Mouse (Mus musculus) CH12.LX (cell line): Measurements from ENCODE around the gene Ccdc51. TPM values are rescaled to one million over a fixed set of nuclear protein-coding genes. Genes with fewer than 3 reads are reported as not detected.

Experiments
- DNase-seq: peaks from one replicate; pipeline ENCODE4 v3.0.0-alpha.2; 2013; ENCODE audit errors: extremely low read depth
- H3K27ac ChIP-seq: 2 replicates; pipeline ENCODE4 v1.5.1; 2012; ENCODE audit warnings: low read depth, mild to moderate bottlenecking, control low read depth, moderate library complexity; ENCODE audit not compliant: insufficient read depth
- H3K27me3 ChIP-seq: replicated peaks from 2 replicates; pipeline ENCODE3; 2012; ENCODE audit warnings: inconsistent platforms
- H3K36me3 ChIP-seq, 2 experiments: replicated peaks in 1 of 2; 2 replicates each; pipeline versions ENCODE3 to v1.6.1; 2012; ENCODE audit warnings: inconsistent platforms in 1 of 2, low read length in 1 of 2, mild to moderate bottlenecking in 1 of 2, mixed read lengths in 1 of 2, moderate library complexity in 1 of 2; ENCODE audit not compliant: control insufficient read depth in 1 of 2, insufficient read depth in 1 of 2
- H3K4me1 ChIP-seq, 2 experiments: 2 replicates each; pipeline ENCODE4 v1.6.1; 2012; ENCODE audit warnings: inconsistent platforms in 1 of 2, moderate library complexity in 1 of 2; ENCODE audit not compliant: insufficient read depth in 2 of 2, control insufficient read depth in 1 of 2
- H3K4me2 ChIP-seq: 2 replicates; pipeline ENCODE4 v1.6.1; 2012; ENCODE audit warnings: low read depth, mild to moderate bottlenecking, control low read depth; ENCODE audit not compliant: poor library complexity, insufficient read depth, severe bottlenecking
- H3K4me3 ChIP-seq, 3 experiments: fragments of 150-350 bp in 1 of 3; sonication (generic) in 1 of 3; replicated peaks in 1 of 3; 2 replicates each; pipeline versions ENCODE3 to v1.5.1; 2011 to 2012; ENCODE audit warnings: low read depth in 2 of 3, low read length in 2 of 3, mild to moderate bottlenecking in 2 of 3, moderate library complexity in 2 of 3, control low read depth in 1 of 3, improper control_type of control experiment in 1 of 3, inconsistent platforms in 1 of 3, mixed read lengths in 1 of 3; ENCODE audit not compliant: poor library complexity in 1 of 3
- H3K79me2 ChIP-seq: replicated peaks from 2 replicates; pipeline ENCODE4 v1.6.1; 2012; ENCODE audit warnings: mild to moderate bottlenecking, moderate library complexity; ENCODE audit not compliant: control insufficient read depth, poor library complexity, insufficient read depth, severe bottlenecking; ENCODE audit errors: extremely low read depth
- H3K9ac ChIP-seq: 2 replicates; pipeline ENCODE4 v1.6.1; 2012; ENCODE audit warnings: low read depth, mild to moderate bottlenecking, control low read depth, moderate library complexity; ENCODE audit not compliant: insufficient read depth
- H3K9me3 ChIP-seq: replicated peaks from 2 replicates; pipeline ENCODE3; 2012; ENCODE audit warnings: low read length, inconsistent platforms, mixed read lengths
- BHLHE40 ChIP-seq: IDR thresholded peaks from 2 replicates; pipeline ENCODE4 v1.6.1; 2011; ENCODE audit warnings: mild to moderate bottlenecking, low read depth, low read length, improper control_type of control experiment
- CTCF ChIP-seq, 2 experiments: IDR thresholded peaks in 1 of 2; conservative IDR thresholded peaks in 1 of 2; 2 replicates each; pipeline ENCODE4 v1.5.1; 2011 to 2012; ENCODE audit warnings: low read depth in 2 of 2, low read length in 2 of 2, improper control_type of control experiment in 1 of 2, inconsistent platforms in 1 of 2, mild to moderate bottlenecking in 1 of 2, moderate library complexity in 1 of 2
- ELF1 ChIP-seq: IDR thresholded peaks from 2 replicates; pipeline ENCODE4 v1.6.1; 2014; ENCODE audit warnings: low read depth, mild to moderate bottlenecking, inconsistent platforms, low read length, improper control_type of control experiment
- ETS1 ChIP-seq: conservative IDR thresholded peaks from 2 replicates; pipeline ENCODE4 v1.6.1; 2012; ENCODE audit warnings: low read depth, mild to moderate bottlenecking, inconsistent platforms, low read length, improper control_type of control experiment, moderate library complexity
- JUN ChIP-seq: IDR thresholded peaks from 2 replicates; pipeline ENCODE4 v1.6.1; 2011; ENCODE audit warnings: low read depth, mild to moderate bottlenecking, low read length, improper control_type of control experiment, moderate library complexity; ENCODE audit not compliant: insufficient read depth
- KAT2A ChIP-seq: IDR thresholded peaks from 2 replicates; pipeline ENCODE4 v1.6.1; 2012; ENCODE audit warnings: low read length, improper control_type of control experiment, inconsistent platforms; ENCODE audit not compliant: insufficient replicate concordance
- MAFK ChIP-seq: IDR thresholded peaks from 2 replicates; pipeline ENCODE4 v1.6.1; 2011; ENCODE audit warnings: low read length, improper control_type of control experiment; ENCODE audit not compliant: insufficient replicate concordance
- MEF2A ChIP-seq: IDR thresholded peaks from 2 replicates; pipeline ENCODE4 v1.6.1; 2014; ENCODE audit warnings: low read depth, mild to moderate bottlenecking, inconsistent platforms, low read length, improper control_type of control experiment, borderline replicate concordance
- MXI1 ChIP-seq: IDR thresholded peaks from 2 replicates; pipeline ENCODE4 v1.6.1; 2011; ENCODE audit warnings: mild to moderate bottlenecking, low read depth, low read length, improper control_type of control experiment
- NELFE ChIP-seq: IDR thresholded peaks from 2 replicates; pipeline ENCODE4 v1.6.1; 2011; ENCODE audit warnings: low read depth, low read length, improper control_type of control experiment
- NRF1 ChIP-seq: IDR thresholded peaks from 2 replicates; pipeline ENCODE4 v1.6.1; 2014; ENCODE audit warnings: low read depth, mild to moderate bottlenecking, inconsistent platforms, low read length, improper control_type of control experiment, moderate library complexity
- POLR2A ChIP-seq: IDR thresholded peaks from 2 replicates; pipeline ENCODE4 v1.6.1; 2011; ENCODE audit warnings: low read depth, mild to moderate bottlenecking, improper control_type of control experiment, low read length
- POLR2AphosphoS2 ChIP-seq: IDR thresholded peaks from 2 replicates; pipeline ENCODE4 v1.6.1; 2011; ENCODE audit warnings: low read depth, low read length, improper control_type of control experiment
- RAD21 ChIP-seq: IDR thresholded peaks from 2 replicates; pipeline ENCODE4 v1.6.1; 2011; ENCODE audit warnings: low read depth, mild to moderate bottlenecking, low read length, improper control_type of control experiment, moderate library complexity
- SMC3 ChIP-seq: IDR thresholded peaks from 2 replicates; pipeline ENCODE4 v1.6.1; 2011; ENCODE audit warnings: low read depth, low read length, improper control_type of control experiment
- TBP ChIP-seq: conservative IDR thresholded peaks from 2 replicates; pipeline ENCODE4 v1.6.1; 2011; ENCODE audit warnings: low read depth, low read length, improper control_type of control experiment
- USF2 ChIP-seq: conservative IDR thresholded peaks from 2 replicates; pipeline ENCODE4 v1.6.1; 2011; ENCODE audit warnings: low read depth, low read length, improper control_type of control experiment
- ZKSCAN1 ChIP-seq: IDR thresholded peaks from 2 replicates; pipeline ENCODE4 v1.6.1; 2012; ENCODE audit warnings: low read depth, inconsistent platforms, low read length, improper control_type of control experiment, borderline replicate concordance
- ZMIZ1 ChIP-seq: IDR thresholded peaks from 2 replicates; pipeline ENCODE4 v1.6.1; 2012; ENCODE audit warnings: low read depth, mild to moderate bottlenecking, inconsistent platforms, low read length, improper control_type of control experiment
- dilution Hi-C: fragments of 300-500 bp; cut with MboI; formaldehyde crosslinking; loops from 2 replicates; pipeline ENCODE4 v1.14.3; 2020; ENCODE audit warnings: low sequenced_read_pairs; ENCODE audit not compliant: extremely low pct_unique_long_range_greater_than_20kb, extremely low pct_ligation_motif_present
- in situ Hi-C: fragments of 300-500 bp; cut with MboI; formaldehyde crosslinking; loops from 3 replicates; pipeline ENCODE4 v1.14.3; 2019; ENCODE audit warnings: low sequenced_read_pairs, low pct_ligation_motif_present, low pct_unique_long_range_greater_than_20kb, mixed read lengths
- polyA plus RNA-seq: library from polyadenylated mRNA; unstranded; fragments of >175 nt; gene quantifications from 2 replicates; pipeline ENCODE4 v1.2.1, GENCODE M21; 2012; ENCODE audit warnings: low read depth; ENCODE audit not compliant: insufficient read length
- total RNA-seq, 2 experiments: library from RNA; depleted of rRNA; stranded (reverse); fragments of 300-350 nt in 1 of 2; fragments of >200 nt in 1 of 2; gene quantifications; 2 replicates each; pipeline ENCODE4 v1.2.3; 2012 to 2014

The Ccdc51 gene
- total and polyA plus RNA-seq, 3 experiments, result 7.6 to 18.2 (median 16.2) TPM

DNA sequence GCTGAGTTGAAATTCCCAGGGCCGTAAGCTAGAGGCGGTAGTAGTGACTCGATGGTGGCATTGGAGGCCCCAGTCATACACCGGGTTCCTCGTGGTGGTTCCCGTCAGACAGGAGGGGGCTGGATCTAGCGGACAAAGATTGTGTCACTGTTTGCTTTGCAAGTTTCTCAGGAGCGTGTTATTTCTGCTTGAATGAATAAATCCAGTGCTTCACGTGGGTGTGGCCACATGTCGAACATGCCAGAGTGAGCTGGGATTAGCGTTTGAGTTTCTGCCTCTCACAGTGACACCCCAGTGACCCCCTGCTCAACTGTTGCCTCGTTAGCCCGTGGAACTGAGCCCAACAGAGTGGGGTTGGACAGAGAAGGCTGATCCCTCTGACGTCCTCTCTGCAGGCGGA lies 8.2 kb downstream of the Ccdc51 start:
- H3K4me1 ChIP-seq, result peaks cover 4 to 5% of the 10 kb centered on the region in 2 experiments; a peak in 2 of 4 replicates
- H3K27me3 ChIP-seq, result peaks cover 13% of the 10 kb centered on the region
- H3K36me3 ChIP-seq, result peaks cover 28 to 60% of the 10 kb centered on the region in 2 experiments
- H3K9me3 ChIP-seq, result no peaks in the 10 kb centered on the region
- in situ Hi-C loops, result no loop called here
- no peak overlapping the region for H3K4me2 ChIP-seq
- no peak overlapping the region for H3K9ac ChIP-seq
- no peak overlapping the region for H3K4me3 ChIP-seq
- dilution Hi-C loops, result no loop called here
- no peak for DNase-seq
- TF ChIP-seq RAD21 (no peak), ZMIZ1 (no peak), POLR2A (no peak), ELF1 (no peak), USF2 (no peak), SMC3 (no peak), BHLHE40 (no peak), MEF2A (no peak), POLR2AphosphoS2 (no peak), KAT2A (no peak), NRF1 (no peak), ETS1 (no peak), TBP (no peak), MAFK (no peak), MXI1 (no peak), NELFE (no peak), JUN (no peak), CTCF (conservative IDR thresholded peaks at IDR 0.05 in 1 of 2, IDR thresholded peaks at IDR 0.05 in 1 of 2; ENCODE audit: low read depth in 2 of 2, low read length in 2 of 2) (no peak)
- TF ChIP-seq, all 38 proteins: peak for 0
- Histone ChIP-seq H3K27ac (no peak overlapping the region), H3K79me2 (no peaks in the 10 kb centered on the region)

- no peak overlapping the region for H3K4me2 ChIP-seq
- in situ Hi-C loops (no loop called here), dilution Hi-C loops (no loop called here)
- no peak for TF ChIP-seq KAT2A
- no peak for TF ChIP-seq SMC3
- TF ChIP-seq ZKSCAN1, result no peak
- TF ChIP-seq NRF1, result no peak
- H3K79me2 ChIP-seq, result no peaks in the 10 kb centered on the region
- DNase-seq, result no peak
- H3K9me3 ChIP-seq, result no peaks in the 10 kb centered on the region
- H3K36me3 ChIP-seq, result peaks cover 28 to 55% of the 10 kb centered on the region in 2 experiments
- H3K27ac ChIP-seq, result no peak overlapping the region
- H3K9ac ChIP-seq, result no peak overlapping the region
- H3K4me1 ChIP-seq, result peaks cover 4 to 9% of the 10 kb centered on the region in 2 experiments; a peak in 2 of 4 replicates
- peaks cover 26% of the 10 kb centered on the region for H3K27me3 ChIP-seq
- no peak overlapping the region for H3K4me3 ChIP-seq
These were observed 9.5 kb downstream of the Ccdc51 start for GRCm38 (mm10) chr9:109091802-109092201.
